In genomic region chr9:95279590-95280344, GRCm38 (mm10) we compare ENCODE assay signal across 8 mouse cellular contexts.
A peak's percentile ranks its signal among the peaks of the same experiment; 100 is the strongest.
DNase-seq lines count a peak whose midpoint lies in the region; ATAC-seq lines count a peak whose summit lies in the region.

No protein-coding gene starts in this region.

- no peak for ATAC-seq in midbrain, embryonic 14.5 days (ENCODE audit: low FRiP score, low TSS enrichment)
- peak; percentile 90 for ATAC-seq in liver, embryonic 13.5 days (ENCODE audit: low read depth)
- no peak for ATAC-seq in hindbrain, embryonic 11.5 days (ENCODE audit: low FRiP score)
- ATAC-seq in forebrain, embryonic 12.5 days (ENCODE audit: low FRiP score): no peak

- no peak overlapping the region for H3K27ac ChIP-seq in midbrain, embryonic 14.5 days (replicated peaks; ENCODE audit: low read depth, low read length)
- H3K27ac ChIP-seq in midbrain, embryonic 10.5 days (replicated peaks): no peak overlapping the region
- 0 out of 2 replicates have a peak overlapping the region, but pooled peaks have one; percentile 5 for H3K27ac ChIP-seq in liver, embryonic 13.5 days
- no peak overlapping the region for H3K27ac ChIP-seq in hindbrain, embryonic 11.5 days (ENCODE audit: low read depth, low read length)
- no peak overlapping the region for H3K27ac ChIP-seq in forebrain, embryonic 12.5 days

- H3K9me3 ChIP-seq in midbrain, embryonic 14.5 days (ENCODE audit: control insufficient read depth, low read length): no peaks in the 10 kb centered on the region
- H3K9me3 ChIP-seq in midbrain, embryonic 10.5 days (replicated peaks): no peaks in the 10 kb centered on the region
- no peaks in the 10 kb centered on the region for H3K9me3 ChIP-seq in liver, embryonic 13.5 days (replicated peaks)
- no peaks in the 10 kb centered on the region for H3K9me3 ChIP-seq in hindbrain, embryonic 11.5 days (ENCODE audit: control insufficient read depth, low read length)
- no peaks in the 10 kb centered on the region for H3K9me3 ChIP-seq in forebrain, embryonic 12.5 days

- no peak overlapping the region for H3K9ac ChIP-seq in midbrain, embryonic 14.5 days (replicated peaks; ENCODE audit: low read length)
- no peak overlapping the region for H3K9ac ChIP-seq in liver, embryonic 13.5 days
- no peak overlapping the region for H3K9ac ChIP-seq in hindbrain, embryonic 11.5 days (ENCODE audit: low read depth, low read length)
- no peak overlapping the region for H3K9ac ChIP-seq in forebrain, embryonic 12.5 days

- DNase-seq in midbrain, embryonic 14.5 days: peak; percentile 26
- no peak for DNase-seq in midbrain, embryonic 10.5 days (ENCODE audit: low spot score)
- DNase-seq in embryo, embryonic 9.5 days (ENCODE audit: extremely low spot score): peak; percentile 8
- peak; percentile 9 for DNase-seq in heart, postnatal 25 days (ENCODE audit: low spot score)
- peak; percentile 40 for DNase-seq in liver, embryonic 13.5 days
- DNase-seq in thymus, postnatal 10 days (ENCODE audit: low spot score in 2 of 2): peak; percentile 64 to 71
- no peak for DNase-seq in hindbrain, embryonic 11.5 days (ENCODE audit: low spot score)

- no peak overlapping the region for H3K4me2 ChIP-seq in midbrain, embryonic 14.5 days (ENCODE audit: low read length)
- peak overlapping the region; percentile 40 for H3K4me2 ChIP-seq in liver, embryonic 13.5 days
- no peak overlapping the region for H3K4me2 ChIP-seq in hindbrain, embryonic 11.5 days (replicated peaks; ENCODE audit: low read depth, low read length)
- no peak overlapping the region for H3K4me2 ChIP-seq in forebrain, embryonic 12.5 days

- H3K27me3 ChIP-seq in midbrain, embryonic 14.5 days (ENCODE audit: control insufficient read depth, insufficient read depth, low read length): no peaks in the 10 kb centered on the region
- no peaks in the 10 kb centered on the region for H3K27me3 ChIP-seq in midbrain, embryonic 10.5 days (ENCODE audit: low read depth, poor library complexity, severe bottlenecking)
- no peaks in the 10 kb centered on the region for H3K27me3 ChIP-seq in liver, embryonic 13.5 days
- no peaks in the 10 kb centered on the region for H3K27me3 ChIP-seq in hindbrain, embryonic 11.5 days (ENCODE audit: control insufficient read depth, insufficient read depth, low read length)
- H3K27me3 ChIP-seq in forebrain, embryonic 12.5 days: no peaks in the 10 kb centered on the region

- 90% methylated on average over 10 of the region's 10 CpGs for WGBS in midbrain, embryonic 14.5 days
- 88% methylated on average over 10 of the region's 10 CpGs for WGBS in midbrain, embryonic 10.5 days
- WGBS in liver, embryonic 13.5 days (ENCODE audit: insufficient replicate concordance): 16% methylated on average over 10 of the region's 10 CpGs
- WGBS in hindbrain, embryonic 11.5 days: 77% methylated on average over 10 of the region's 10 CpGs
- WGBS in forebrain, embryonic 12.5 days: 84% methylated on average over 10 of the region's 10 CpGs

- H3K36me3 ChIP-seq in midbrain, embryonic 14.5 days (ENCODE audit: control insufficient read depth, insufficient read depth, low read length): no peaks in the 10 kb centered on the region
- no peaks in the 10 kb centered on the region for H3K36me3 ChIP-seq in midbrain, embryonic 10.5 days
- H3K36me3 ChIP-seq in liver, embryonic 13.5 days: no peaks in the 10 kb centered on the region
- no peaks in the 10 kb centered on the region for H3K36me3 ChIP-seq in hindbrain, embryonic 11.5 days (ENCODE audit: control insufficient read depth, insufficient read depth, low read length)
- no peaks in the 10 kb centered on the region for H3K36me3 ChIP-seq in forebrain, embryonic 12.5 days (replicated peaks)

- no peaks in the 10 kb centered on the region for H3K4me1 ChIP-seq in midbrain, embryonic 14.5 days (ENCODE audit: control insufficient read depth, insufficient read depth, low read length)
- no peaks in the 10 kb centered on the region for H3K4me1 ChIP-seq in midbrain, embryonic 10.5 days
- H3K4me1 ChIP-seq in liver, embryonic 13.5 days (replicated peaks): peaks cover 30% of the 10 kb centered on the region
- no peaks in the 10 kb centered on the region for H3K4me1 ChIP-seq in hindbrain, embryonic 11.5 days (replicated peaks; ENCODE audit: control insufficient read depth, insufficient read depth, low read length)
- no peaks in the 10 kb centered on the region for H3K4me1 ChIP-seq in forebrain, embryonic 12.5 days

- H3K4me3 ChIP-seq in midbrain, embryonic 14.5 days (replicated peaks; ENCODE audit: low read depth, low read length): no peak overlapping the region
- H3K4me3 ChIP-seq in midbrain, embryonic 10.5 days: no peak overlapping the region
- no peak overlapping the region for H3K4me3 ChIP-seq in liver, embryonic 13.5 days (replicated peaks)
- H3K4me3 ChIP-seq in hindbrain, embryonic 11.5 days (ENCODE audit: low read depth, low read length): no peak overlapping the region
- H3K4me3 ChIP-seq in forebrain, embryonic 12.5 days (replicated peaks): no peak overlapping the region

- intact Hi-C loops in heart, postnatal 25 days (cut with DNase I): loop anchor here (5.0 kb wide), 1 partner anchor 87 kb away; no protein-coding TSS in a partner anchor

Comparison
In these comparisons a context has a peak if more than half of its experiments do, and no peak if none do; other contexts are left out.
1. DNase-seq: peak in midbrain, embryonic 14.5 days (single experiment), embryo, embryonic 9.5 days (single experiment), heart, postnatal 25 days (single experiment), liver, embryonic 13.5 days (single experiment) and thymus, postnatal 10 days (2 of 2); none in midbrain, embryonic 10.5 days (single experiment) and hindbrain, embryonic 11.5 days (single experiment).